Mouse (Mus musculus) CD4-positive helper T cell, adult 2 months (primary cell): Measurements from ENCODE around the gene Zfp146.
"Not testable (repeated sequence)": the region's sequence is repeated elsewhere in the genome, so short reads cannot be mapped to it uniquely, and the experiment has no call there.

Experiments used
- DNase-seq: peaks from one replicate; pipeline ENCODE4 v3.0.0-alpha.2; 2012; ENCODE audit warnings: low read depth, missing footprints, low spot score

Zfp146 gene

GRCm38 (mm10) chr7:30169583-30170282 is at the start of gene Zfp146:
Zfp146 (minus strand) TSS chr7:30169750.
- peak; percentile 93 for DNase-seq

- no peak for DNase-seq
Observed at GRCm38 (mm10) chr7:30217277-30217676, 47.7 kb upstream of the Zfp146 start.

GRCm38 (mm10) chr7:30216723-30217151 is 47.2 kb upstream of the Zfp146 start:
- DNase-seq = peak; percentile 87

- DNase-seq = no peak
Observed at GRCm38 (mm10) chr7:30215875-30216274, 46.3 kb upstream of the Zfp146 start.

- DNase-seq = no peak
Observed at GRCm38 (mm10) chr7:30213881-30214280, 44.3 kb upstream of the Zfp146 start.

GRCm38 (mm10) chr7:30211025-30211424 is 41.5 kb upstream of the Zfp146 start:
- DNase-seq = no peak

GRCm38 (mm10) chr7:30206364-30206763 is 36.8 kb upstream of the Zfp146 start:
- DNase-seq = not testable (repeated sequence)

- DNase-seq = peak; percentile 71
Observed at GRCm38 (mm10) chr7:30205383-30205782, 35.8 kb upstream of the Zfp146 start.

GRCm38 (mm10) chr7:30204380-30204779 is 34.8 kb upstream of the Zfp146 start:
- DNase-seq = no peak

GRCm38 (mm10) chr7:30202895-30203690 is 33.5 kb upstream of the Zfp146 start:
- no peak for DNase-seq

GRCm38 (mm10) chr7:30200661-30201060 is 31.1 kb upstream of the Zfp146 start:
- DNase-seq = not testable (repeated sequence)

GRCm38 (mm10) chr7:30200200-30200599 is 30.6 kb upstream of the Zfp146 start:
- no peak for DNase-seq

- no peak for DNase-seq
Observed at GRCm38 (mm10) chr7:30199498-30200139, 30.1 kb upstream of the Zfp146 start.

GRCm38 (mm10) chr7:30198481-30198971 is 29.0 kb upstream of the Zfp146 start, which contains the start of gene Capns1:
Capns1 (minus strand) TSS chr7:30198811.
- peak; percentile 82 for DNase-seq

GRCm38 (mm10) chr7:30197592-30198129 is 28.1 kb upstream of the Zfp146 start:
- DNase-seq = no peak

GRCm38 (mm10) chr7:30196171-30196570 is 26.6 kb upstream of the Zfp146 start:
- DNase-seq = no peak

- DNase-seq = no peak
Observed at GRCm38 (mm10) chr7:30195461-30195860, 25.9 kb upstream of the Zfp146 start.

- DNase-seq = peak; percentile 93
Observed at GRCm38 (mm10) chr7:30194884-30195283, 25.3 kb upstream of the Zfp146 start.

- DNase-seq = no peak
Observed at GRCm38 (mm10) chr7:30194101-30194831, 24.7 kb upstream of the Zfp146 start.

GRCm38 (mm10) chr7:30193581-30194100 is 24.1 kb upstream of the Zfp146 start:
- peak; percentile 85 for DNase-seq

GRCm38 (mm10) chr7:30193013-30193412 is 23.5 kb upstream of the Zfp146 start:
- no peak for DNase-seq
